Mouse (Mus musculus) forebrain, embryonic 15.5 days (tissue): ENCODE results near the gene Cd160. TPM values are rescaled to one million over a fixed set of nuclear protein-coding genes. Genes with fewer than 3 reads are reported as not detected.

ENCODE experiments used
- ATAC-seq: fragments of 200-750 bp; cut with Nextera tagmentation; replicated peaks from 2 replicates; pipeline ENCODE4 v1.8.0; 2017; ENCODE audit warnings: mild to moderate bottlenecking, moderate TSS enrichment, moderate library complexity
- H3K27ac ChIP-seq: fragments of 300-500 bp; sonication (generic); replicated peaks from 2 replicates; pipeline ENCODE4 v1.5.1; 2015; ENCODE audit warnings: mild to moderate bottlenecking, inconsistent platforms
- H3K27me3 ChIP-seq: fragments of 300-500 bp; sonication (generic); 2 replicates; pipeline ENCODE4 v1.6.1; 2015; ENCODE audit warnings: inconsistent platforms
- H3K36me3 ChIP-seq: fragments of 300-500 bp; sonication (generic); 2 replicates; pipeline ENCODE4 v1.6.1; 2015; ENCODE audit warnings: mild to moderate bottlenecking, inconsistent platforms
- H3K4me1 ChIP-seq: fragments of 300-500 bp; sonication (generic); 2 replicates; pipeline ENCODE4 v1.6.1; 2015; ENCODE audit warnings: inconsistent platforms
- H3K4me2 ChIP-seq: fragments of 300-500 bp; sonication (generic); replicated peaks from 2 replicates; pipeline ENCODE4 v1.6.1; 2015; ENCODE audit warnings: mild to moderate bottlenecking, inconsistent platforms
- H3K4me3 ChIP-seq: fragments of 300-500 bp; sonication (generic); 2 replicates; pipeline ENCODE4 v1.5.1; 2015; ENCODE audit warnings: mild to moderate bottlenecking, inconsistent platforms
- H3K9ac ChIP-seq: fragments of 300-500 bp; sonication (generic); replicated peaks from 2 replicates; pipeline ENCODE4 v1.6.1; 2015; ENCODE audit warnings: mild to moderate bottlenecking, inconsistent platforms
- H3K9me3 ChIP-seq: fragments of 300-500 bp; sonication (generic); 2 replicates; pipeline ENCODE4 v1.6.1; 2016; ENCODE audit warnings: inconsistent platforms
- WGBS: fragments of 180-500 bp; shearing (Covaris S2); methylation state at CpG from one replicate; pipeline ENCODE4 v1.1.7; 2015; ENCODE audit warnings: mixed read lengths; 5-methylcytosine and 5-hydroxymethylcytosine counted together
- polyA plus RNA-seq: library from polyadenylated mRNA; unstranded; fragments of >200 nt; fragmentation: Nextera tagmentation; extraction: Ambion mirVana; gene quantifications from 2 replicates; pipeline ENCODE4 v1.2.1, GENCODE M21; 2015

Gene Cd160
- polyA plus RNA-seq, 1 experiment from 2014 or later: 0.11 TPM

- Histone ChIP-seq H3K4me2 (no peak overlapping the region), H3K27me3 (no peaks in the 10 kb centered on the region), H3K27ac (no peak overlapping the region), H3K9ac (no peak overlapping the region), H3K4me3 (no peak overlapping the region), H3K4me1 (no peaks in the 10 kb centered on the region), H3K9me3 (no peaks in the 10 kb centered on the region), H3K36me3 (no peaks in the 10 kb centered on the region)
- ATAC-seq: no peak
- WGBS: 95% methylated on average over 7 of the region's 8 CpGs
These were observed 19.3 kb upstream of the Cd160 start for GRCm38 (mm10) chr3:96848470-96848869.

- H3K4me3 ChIP-seq: no peak overlapping the region
- H3K4me1 ChIP-seq: no peaks in the 10 kb centered on the region
- H3K9me3 ChIP-seq: no peaks in the 10 kb centered on the region
- H3K27me3 ChIP-seq: no peaks in the 10 kb centered on the region
- H3K27ac ChIP-seq: no peak overlapping the region
- 56% methylated on average over 6 of the region's 6 CpGs for WGBS
- no peak for ATAC-seq
- H3K36me3 ChIP-seq: no peaks in the 10 kb centered on the region
- no peak overlapping the region for H3K9ac ChIP-seq
- H3K4me2 ChIP-seq: no peak overlapping the region
These were observed 18.5 kb upstream of the Cd160 start for GRCm38 (mm10) chr3:96847661-96848060.

GRCm38 (mm10) chr3:96846985-96847384, 17.8 kb upstream of the Cd160 start:
- H3K4me2 ChIP-seq: no peak overlapping the region
- H3K9ac ChIP-seq: no peak overlapping the region
- H3K27ac ChIP-seq: no peak overlapping the region
- WGBS: 86% methylated on average over 12 of the region's 12 CpGs
- H3K9me3 ChIP-seq: no peaks in the 10 kb centered on the region
- ATAC-seq: no peak
- H3K36me3 ChIP-seq: no peaks in the 10 kb centered on the region
- no peaks in the 10 kb centered on the region for H3K27me3 ChIP-seq
- no peaks in the 10 kb centered on the region for H3K4me1 ChIP-seq
- no peak overlapping the region for H3K4me3 ChIP-seq

GRCm38 (mm10) chr3:96845806-96846205, 16.7 kb upstream of the Cd160 start:
- no peak for ATAC-seq
- H3K27me3 ChIP-seq: no peaks in the 10 kb centered on the region
- no peak overlapping the region for H3K9ac ChIP-seq
- no peaks in the 10 kb centered on the region for H3K36me3 ChIP-seq
- H3K4me1 ChIP-seq: no peaks in the 10 kb centered on the region
- no peak overlapping the region for H3K4me2 ChIP-seq
- H3K9me3 ChIP-seq: no peaks in the 10 kb centered on the region
- 86% methylated on average over 9 of the region's 9 CpGs for WGBS
- H3K4me3 ChIP-seq: no peak overlapping the region
- no peak overlapping the region for H3K27ac ChIP-seq

- no peak overlapping the region for H3K4me3 ChIP-seq
- H3K4me1 ChIP-seq: no peaks in the 10 kb centered on the region
- no peak for ATAC-seq
- no peak overlapping the region for H3K27ac ChIP-seq
- no peaks in the 10 kb centered on the region for H3K27me3 ChIP-seq
- H3K36me3 ChIP-seq: no peaks in the 10 kb centered on the region
- 93% methylated on average over 6 of the region's 6 CpGs for whole genome bisulfite sequencing
- H3K4me2 ChIP-seq: no peak overlapping the region
- H3K9me3 ChIP-seq: no peaks in the 10 kb centered on the region
- H3K9ac ChIP-seq: no peak overlapping the region
These were observed 16.0 kb upstream of the Cd160 start for GRCm38 (mm10) chr3:96845191-96845590.

- 87% methylated on average over 7 of the region's 7 CpGs for WGBS
- ATAC-seq: no peak
These were observed 10.0 kb upstream of the Cd160 start for GRCm38 (mm10) chr3:96838996-96839645.

GRCm38 (mm10) chr3:96836414-96836813, 7.3 kb upstream of the Cd160 start:
- H3K4me1 ChIP-seq: no peaks in the 10 kb centered on the region
- no peak for ATAC-seq
- H3K4me3 ChIP-seq: no peak overlapping the region
- H3K9ac ChIP-seq: no peak overlapping the region
- 71% methylated on average over 2 of the region's 2 CpGs for WGBS
- no peaks in the 10 kb centered on the region for H3K27me3 ChIP-seq
- no peak overlapping the region for H3K4me2 ChIP-seq
- no peak overlapping the region for H3K27ac ChIP-seq
- no peaks in the 10 kb centered on the region for H3K36me3 ChIP-seq
- H3K9me3 ChIP-seq: no peaks in the 10 kb centered on the region

More at GRCm38 (mm10) chr3:96838996-96839645, 10.0 kb upstream of the Cd160 start:
- Histone ChIP-seq H3K4me1 (no peaks in the 10 kb centered on the region), H3K27ac (no peak overlapping the region), H3K4me3 (no peak overlapping the region), H3K27me3 (no peaks in the 10 kb centered on the region), H3K36me3 (no peaks in the 10 kb centered on the region), H3K9me3 (no peaks in the 10 kb centered on the region), H3K4me2 (no peak overlapping the region), H3K9ac (no peak overlapping the region)

GRCm38 (mm10) chr3:96834587-96835348, 5.6 kb upstream of the Cd160 start:
- H3K36me3 ChIP-seq: no peaks in the 10 kb centered on the region
- no peaks in the 10 kb centered on the region for H3K4me1 ChIP-seq
- H3K27ac ChIP-seq: no peak overlapping the region
- no peak overlapping the region for H3K4me3 ChIP-seq
- 89% methylated on average over 7 of the region's 7 CpGs for whole genome bisulfite sequencing
- no peak overlapping the region for H3K4me2 ChIP-seq
- no peaks in the 10 kb centered on the region for H3K9me3 ChIP-seq
- no peak for ATAC-seq
- H3K27me3 ChIP-seq: no peaks in the 10 kb centered on the region
- no peak overlapping the region for H3K9ac ChIP-seq

GRCm38 (mm10) chr3:96832930-96833329, 3.8 kb upstream of the Cd160 start:
- Histone ChIP-seq H3K4me1 (no peaks in the 10 kb centered on the region), H3K9ac (no peak overlapping the region), H3K4me2 (no peak overlapping the region), H3K36me3 (no peaks in the 10 kb centered on the region), H3K27me3 (no peaks in the 10 kb centered on the region), H3K4me3 (no peak overlapping the region), H3K27ac (no peak overlapping the region), H3K9me3 (no peaks in the 10 kb centered on the region)
- ATAC-seq: no peak
- WGBS: 35% methylated on average over 5 of the region's 5 CpGs

- H3K27ac ChIP-seq: no peak overlapping the region
- H3K4me3 ChIP-seq: no peak overlapping the region
- no peak overlapping the region for H3K4me2 ChIP-seq
- H3K9ac ChIP-seq: no peak overlapping the region
- WGBS: 77% methylated on average over 10 of the region's 10 CpGs
- no peaks in the 10 kb centered on the region for H3K4me1 ChIP-seq
- H3K9me3 ChIP-seq: no peaks in the 10 kb centered on the region
- no peaks in the 10 kb centered on the region for H3K27me3 ChIP-seq
- no peak for ATAC-seq
- no peaks in the 10 kb centered on the region for H3K36me3 ChIP-seq
These were observed 705 bp upstream of the Cd160 start for GRCm38 (mm10) chr3:96829856-96830255.

- Histone ChIP-seq H3K9me3 (no peaks in the 10 kb centered on the region), H3K27me3 (no peaks in the 10 kb centered on the region), H3K36me3 (no peaks in the 10 kb centered on the region), H3K4me1 (no peaks in the 10 kb centered on the region), H3K4me2 (no peak overlapping the region; the same call in 1 of the 2 replicates), H3K4me3 (no peak overlapping the region), H3K27ac (no peak overlapping the region), H3K9ac (no peak overlapping the region)
- ATAC-seq: peak; percentile 66; the same call in 1 of the 2 replicates
- 25% methylated on average over 15 of the region's 15 CpGs for WGBS
These were observed 765 bp downstream of the Cd160 start for GRCm38 (mm10) chr3:96828308-96828864.

- no peak for ATAC-seq
- Histone ChIP-seq H3K27ac (no peak overlapping the region), H3K27me3 (no peaks in the 10 kb centered on the region), H3K36me3 (no peaks in the 10 kb centered on the region), H3K4me3 (no peak overlapping the region), H3K9ac (no peak overlapping the region), H3K9me3 (no peaks in the 10 kb centered on the region), H3K4me2 (no peak overlapping the region), H3K4me1 (no peaks in the 10 kb centered on the region)
- WGBS: 39% methylated on average over 11 of the region's 11 CpGs
These were observed 3.9 kb downstream of the Cd160 start for GRCm38 (mm10) chr3:96825261-96825660.
